Mouse (Mus musculus): Measurements from ENCODE around the gene Xrra1. TPM values are rescaled to one million over a fixed set of nuclear protein-coding genes. Genes with fewer than 3 reads are reported as not detected.

The Xrra1 gene
- polyA plus RNA-seq, 1 experiment, result not detected

GRCm38 (mm10) chr7:99894478-99894877 is 35.6 kb downstream of the Xrra1 start:
- TF ChIP-seq POLR2A (IDR thresholded peaks at IDR 0.05; ENCODE audit: low read depth, low read length) (no peak), CTCF (IDR thresholded peaks at IDR 0.05; ENCODE audit: extremely low read depth, insufficient read length, insufficient replicate concordance, low read depth, low read length) (no peak)
- no peak overlapping the region for H3K27ac ChIP-seq (ENCODE audit: insufficient read depth, low read depth, low read length)
- WGBS, result 89% methylated on average over 6 of the region's 6 CpGs
- no peaks in the 10 kb centered on the region for H3K4me1 ChIP-seq (ENCODE audit: control insufficient read depth, insufficient read depth, insufficient read length, low read length)
- H3K4me3 ChIP-seq (ENCODE audit: low read depth, low read length), result no peak overlapping the region
- H3K36me3 ChIP-seq (ENCODE audit: control insufficient read depth, insufficient read depth, low read length), result no peaks in the 10 kb centered on the region
- H3K27me3 ChIP-seq (ENCODE audit: control insufficient read depth, insufficient read depth, low read length), result no peaks in the 10 kb centered on the region

- Histone ChIP-seq H3K27ac (ENCODE audit: insufficient read depth, low read depth, low read length) (no peak overlapping the region), H3K4me1 (ENCODE audit: control insufficient read depth, insufficient read depth, insufficient read length, low read length) (no peaks in the 10 kb centered on the region), H3K36me3 (ENCODE audit: control insufficient read depth, insufficient read depth, low read length) (no peaks in the 10 kb centered on the region), H3K4me3 (ENCODE audit: low read depth, low read length) (no peak overlapping the region), H3K27me3 (ENCODE audit: control insufficient read depth, insufficient read depth, low read length) (no peaks in the 10 kb centered on the region)
- TF ChIP-seq CTCF (IDR thresholded peaks at IDR 0.05; ENCODE audit: extremely low read depth, insufficient read length, insufficient replicate concordance, low read depth, low read length) (no peak), POLR2A (IDR thresholded peaks at IDR 0.05; ENCODE audit: low read depth, low read length) (no peak)
- WGBS, result 74% methylated on average over 4 of the region's 4 CpGs
Observed at GRCm38 (mm10) chr7:99896905-99897304, 38.0 kb downstream of the Xrra1 start.

GRCm38 (mm10) chr7:99902208-99902607 is 43.3 kb downstream of the Xrra1 start:
- no peak for TF ChIP-seq POLR2A (IDR thresholded peaks at IDR 0.05; ENCODE audit: low read depth, low read length)
- TF ChIP-seq CTCF (IDR thresholded peaks at IDR 0.05; ENCODE audit: extremely low read depth, insufficient read length, insufficient replicate concordance, low read depth, low read length), result no peak
- no peaks in the 10 kb centered on the region for H3K27me3 ChIP-seq (ENCODE audit: control insufficient read depth, insufficient read depth, low read length)
- 74% methylated on average over 4 of the region's 4 CpGs for WGBS
- H3K4me1 ChIP-seq (ENCODE audit: control insufficient read depth, insufficient read depth, insufficient read length, low read length), result no peaks in the 10 kb centered on the region; the same call in 1 of the 2 replicates
- no peak overlapping the region for H3K4me3 ChIP-seq (ENCODE audit: low read depth, low read length)
- H3K36me3 ChIP-seq (ENCODE audit: control insufficient read depth, insufficient read depth, low read length), result no peaks in the 10 kb centered on the region
- no peak overlapping the region for H3K27ac ChIP-seq (ENCODE audit: insufficient read depth, low read depth, low read length)

GRCm38 (mm10) chr7:99902918-99903665 is 44.2 kb downstream of the Xrra1 start:
- Histone ChIP-seq H3K4me3 (ENCODE audit: low read depth, low read length) (no peak overlapping the region), H3K36me3 (ENCODE audit: control insufficient read depth, insufficient read depth, low read length) (no peaks in the 10 kb centered on the region), H3K27ac (ENCODE audit: insufficient read depth, low read depth, low read length) (no peak overlapping the region), H3K27me3 (ENCODE audit: control insufficient read depth, insufficient read depth, low read length) (no peaks in the 10 kb centered on the region), H3K4me1 (ENCODE audit: control insufficient read depth, insufficient read depth, insufficient read length, low read length) (no peaks in the 10 kb centered on the region; the same call in 1 of the 2 replicates)
- TF ChIP-seq POLR2A (IDR thresholded peaks at IDR 0.05; ENCODE audit: low read depth, low read length), result no peak
- TF ChIP-seq CTCF (IDR thresholded peaks at IDR 0.05; ENCODE audit: extremely low read depth, insufficient read length, insufficient replicate concordance, low read depth, low read length), result no peak
- WGBS, result 80% methylated on average over 11 of the region's 11 CpGs

GRCm38 (mm10) chr7:99904421-99905005 is 45.6 kb downstream of the Xrra1 start:
- no peak overlapping the region for H3K4me3 ChIP-seq (ENCODE audit: low read depth, low read length)
- H3K36me3 ChIP-seq (ENCODE audit: control insufficient read depth, insufficient read depth, low read length), result no peaks in the 10 kb centered on the region
- 17% methylated on average over 3 of the region's 3 CpGs for WGBS
- H3K27ac ChIP-seq (ENCODE audit: insufficient read depth, low read depth, low read length), result no peak overlapping the region
- H3K27me3 ChIP-seq (ENCODE audit: control insufficient read depth, insufficient read depth, low read length), result no peaks in the 10 kb centered on the region
- no peaks in the 10 kb centered on the region; the same call in 1 of the 2 replicates for H3K4me1 ChIP-seq (ENCODE audit: control insufficient read depth, insufficient read depth, insufficient read length, low read length)
- TF ChIP-seq CTCF (IDR thresholded peaks at IDR 0.05; ENCODE audit: extremely low read depth, insufficient read length, insufficient replicate concordance, low read depth, low read length), result no peak

- H3K27me3 ChIP-seq (ENCODE audit: control insufficient read depth, insufficient read depth, low read length), result no peaks in the 10 kb centered on the region
- WGBS, result 83% methylated on average over 3 of the region's 3 CpGs
- no peaks in the 10 kb centered on the region for H3K36me3 ChIP-seq (ENCODE audit: control insufficient read depth, insufficient read depth, low read length)
- H3K27ac ChIP-seq (ENCODE audit: insufficient read depth, low read depth, low read length), result no peak overlapping the region
- no peaks in the 10 kb centered on the region; the same call in 1 of the 2 replicates for H3K4me1 ChIP-seq (ENCODE audit: control insufficient read depth, insufficient read depth, insufficient read length, low read length)
- TF ChIP-seq POLR2A (IDR thresholded peaks at IDR 0.05; ENCODE audit: low read depth, low read length) (no peak), CTCF (IDR thresholded peaks at IDR 0.05; ENCODE audit: extremely low read depth, insufficient read length, insufficient replicate concordance, low read depth, low read length) (no peak)
- no peak overlapping the region for H3K4me3 ChIP-seq (ENCODE audit: low read depth, low read length)
Observed at GRCm38 (mm10) chr7:99906346-99906745, 47.4 kb downstream of the Xrra1 start.

- 50% methylated on average over 3 of the region's 3 CpGs for WGBS
- Histone ChIP-seq H3K27me3 (ENCODE audit: control insufficient read depth, insufficient read depth, low read length) (no peaks in the 10 kb centered on the region), H3K36me3 (ENCODE audit: control insufficient read depth, insufficient read depth, low read length) (no peaks in the 10 kb centered on the region), H3K27ac (ENCODE audit: insufficient read depth, low read depth, low read length) (no peak overlapping the region), H3K4me1 (ENCODE audit: control insufficient read depth, insufficient read depth, insufficient read length, low read length) (no peaks in the 10 kb centered on the region; the same call in 1 of the 2 replicates), H3K4me3 (ENCODE audit: low read depth, low read length) (no peak overlapping the region)
- TF ChIP-seq CTCF (IDR thresholded peaks at IDR 0.05; ENCODE audit: extremely low read depth, insufficient read length, insufficient replicate concordance, low read depth, low read length) (no peak), POLR2A (IDR thresholded peaks at IDR 0.05; ENCODE audit: low read depth, low read length) (no peak)
Observed at GRCm38 (mm10) chr7:99907463-99907862, 48.5 kb downstream of the Xrra1 start.

Measured in small intestine, adult 2 months (tissue).